Mouse (Mus musculus) left cerebral cortex, adult 11 months (tissue): Measurements from ENCODE around the gene 1110032F04Rik.

Source experiments
- DNase-seq: peaks from one replicate; pipeline ENCODE4 v3.0.0; 2022; ENCODE audit warnings: low spot score

1110032F04Rik gene

DNA sequence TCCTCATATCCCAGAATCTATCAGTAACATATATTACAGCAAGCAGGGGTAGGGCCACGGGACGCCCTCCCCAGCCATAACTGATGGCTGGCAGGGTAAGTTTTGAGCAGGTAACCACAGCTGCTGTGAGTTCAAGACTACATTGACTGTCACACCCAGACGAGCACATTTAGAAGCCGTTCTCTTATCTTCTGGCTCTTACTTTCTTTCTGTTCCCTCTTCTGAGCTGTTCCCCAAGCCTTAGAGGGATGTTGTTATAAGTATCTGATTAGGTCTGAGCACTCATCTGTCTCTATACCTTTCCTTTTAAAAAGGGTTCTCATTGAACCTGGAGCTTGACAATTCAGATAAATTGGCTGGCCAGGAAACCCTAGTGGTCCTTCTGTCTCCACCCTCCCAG lies 38.1 kb downstream of the 1110032F04Rik start:
- DNase-seq, result no peak
